Mouse (Mus musculus): ENCODE results near the gene Uqcr11.
A peak's percentile ranks its signal among the peaks of the same experiment; 100 is the strongest.

Gene Uqcr11

GRCm38 (mm10) chr10:80356001-80356682, 50.5 kb downstream of the Uqcr11 start, which contains the start of gene Plk5:
Plk5 (plus strand) TSS chr10:80356459.
- TF ChIP-seq POU5F1 (IDR thresholded peaks at IDR 0.05; ENCODE audit: borderline replicate concordance, low read length), result no peak
- no peak for TF ChIP-seq NANOG (IDR thresholded peaks at IDR 0.05; ENCODE audit: borderline replicate concordance, low read length)
- TF ChIP-seq CTCF (conservative IDR thresholded peaks at IDR 0.05; ENCODE audit: low read length), result no peak
- no peaks in the 10 kb centered on the region for H3K9me3 ChIP-seq (ENCODE audit: low read length)
- H3K36me3 ChIP-seq (ENCODE audit: insufficient read depth, low read length), result no peaks in the 10 kb centered on the region
- peaks cover 60% of the 10 kb centered on the region for H3K4me1 ChIP-seq (replicated peaks; ENCODE audit: low read depth, low read length)
- H3K27me3 ChIP-seq (ENCODE audit: insufficient read depth, low read length), result peaks cover 86% of the 10 kb centered on the region
- H3K4me3 ChIP-seq (replicated peaks; ENCODE audit: low read length), result peak within 1 kb of the TSS; percentile 85

DNA sequence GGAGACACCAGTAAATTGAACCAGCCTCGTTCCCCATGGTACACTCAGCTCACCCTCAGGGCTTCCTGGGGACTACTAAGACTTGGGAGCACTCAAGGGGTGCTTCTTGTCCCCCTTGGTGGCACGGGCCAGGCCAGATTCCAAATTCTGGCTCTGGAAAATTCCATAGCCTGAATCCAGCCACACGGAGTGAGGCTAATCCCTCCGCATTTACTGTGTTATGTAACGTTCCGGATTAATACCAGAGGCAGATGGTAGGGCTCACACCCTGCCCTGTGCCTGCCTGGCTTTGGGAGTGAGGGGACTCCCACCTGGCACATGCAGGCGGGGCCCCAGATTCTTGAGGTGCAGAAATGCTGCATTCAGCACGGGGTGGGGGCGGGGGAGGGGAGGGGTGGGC, 51.2 kb downstream of the Uqcr11 start:
- Histone ChIP-seq H3K9me3 (ENCODE audit: low read length) (no peaks in the 10 kb centered on the region), H3K36me3 (ENCODE audit: insufficient read depth, low read length) (no peaks in the 10 kb centered on the region), H3K4me3 (replicated peaks; ENCODE audit: low read length) (no peak overlapping the region), H3K27me3 (ENCODE audit: insufficient read depth, low read length) (peaks cover 88% of the 10 kb centered on the region), H3K4me1 (replicated peaks; ENCODE audit: low read depth, low read length) (peaks cover 62% of the 10 kb centered on the region)
- no peak for TF ChIP-seq POU5F1 (IDR thresholded peaks at IDR 0.05; ENCODE audit: borderline replicate concordance, low read length)
- TF ChIP-seq CTCF (conservative IDR thresholded peaks at IDR 0.05; ENCODE audit: low read length), result no peak
- no peak for TF ChIP-seq NANOG (IDR thresholded peaks at IDR 0.05; ENCODE audit: borderline replicate concordance, low read length)

Data from E14TG2a.4 (cell line).